Mouse (Mus musculus): ENCODE data around the gene Acp2.
"Not testable (repeated sequence)": the region's sequence is repeated elsewhere in the genome, so short reads cannot be mapped to it uniquely, and the experiment has no call there.

The Acp2 gene

DNA sequence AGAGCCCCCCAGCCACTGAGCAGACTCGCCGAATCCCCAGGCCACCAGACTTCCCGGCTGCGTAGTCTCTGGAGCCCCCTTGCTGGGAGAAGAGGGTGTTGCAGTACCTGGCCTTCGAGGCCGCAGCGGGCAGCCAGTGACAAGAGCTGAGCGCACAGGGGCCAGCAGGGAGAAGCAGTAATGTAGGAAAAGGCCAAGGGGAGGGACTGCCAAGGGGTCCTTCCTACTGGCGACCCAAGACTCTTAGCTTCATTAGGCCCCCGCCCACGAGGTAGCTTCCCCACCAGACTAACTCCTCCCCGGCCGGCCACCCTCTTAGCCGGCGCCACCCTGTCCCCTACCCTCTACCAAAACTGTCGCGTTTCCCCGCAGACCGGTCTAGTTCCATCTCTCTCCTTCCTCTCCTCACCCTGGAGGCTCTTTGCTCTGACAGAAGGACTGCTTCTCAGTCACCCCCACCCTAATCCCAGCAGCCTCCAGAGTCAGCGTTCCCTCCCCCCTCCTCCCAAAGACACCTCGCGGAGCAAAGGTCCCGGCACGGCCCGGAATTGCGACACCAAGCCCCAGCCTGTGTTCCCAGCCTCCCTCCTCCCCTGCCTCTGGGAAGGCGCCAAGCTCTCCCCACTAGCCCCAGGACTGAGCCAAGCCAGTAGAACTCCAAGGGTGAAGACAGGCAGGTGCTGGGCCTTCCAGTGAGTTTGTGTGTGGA is 7.9 kb upstream of the Acp2 start:
- peak in 1 of 2 experiments; percentile 45 for DNase-seq (ENCODE audit: low spot score in 2 of 2)

DNA sequence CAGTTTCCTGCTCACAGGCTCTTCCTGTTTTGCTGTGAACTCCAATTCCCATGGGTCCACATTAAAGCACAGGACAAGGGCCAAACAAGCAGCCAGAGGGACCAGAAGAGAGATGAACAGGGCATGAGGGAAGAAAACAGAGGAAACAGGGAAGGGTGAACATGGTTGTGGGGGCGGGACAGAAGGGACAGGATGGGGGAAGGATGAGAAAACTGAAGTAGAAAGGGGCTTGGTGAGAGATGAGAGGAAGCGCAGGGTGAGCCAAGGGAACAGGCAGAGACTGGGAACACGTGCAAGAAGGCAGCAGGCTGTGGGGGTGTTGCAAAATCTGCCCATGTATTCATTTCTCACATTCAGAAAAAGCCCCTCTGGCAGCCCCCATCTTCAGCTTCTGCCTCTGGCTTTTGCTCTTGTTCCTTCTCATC is 6.1 kb upstream of the Acp2 start:
- DNase-seq (ENCODE audit: low spot score in 2 of 2): no peak

GRCm38 (mm10) chr2:91198888-91199287 is 3.8 kb upstream of the Acp2 start:
- DNase-seq (ENCODE audit: low spot score in 2 of 2): no peak

DNA sequence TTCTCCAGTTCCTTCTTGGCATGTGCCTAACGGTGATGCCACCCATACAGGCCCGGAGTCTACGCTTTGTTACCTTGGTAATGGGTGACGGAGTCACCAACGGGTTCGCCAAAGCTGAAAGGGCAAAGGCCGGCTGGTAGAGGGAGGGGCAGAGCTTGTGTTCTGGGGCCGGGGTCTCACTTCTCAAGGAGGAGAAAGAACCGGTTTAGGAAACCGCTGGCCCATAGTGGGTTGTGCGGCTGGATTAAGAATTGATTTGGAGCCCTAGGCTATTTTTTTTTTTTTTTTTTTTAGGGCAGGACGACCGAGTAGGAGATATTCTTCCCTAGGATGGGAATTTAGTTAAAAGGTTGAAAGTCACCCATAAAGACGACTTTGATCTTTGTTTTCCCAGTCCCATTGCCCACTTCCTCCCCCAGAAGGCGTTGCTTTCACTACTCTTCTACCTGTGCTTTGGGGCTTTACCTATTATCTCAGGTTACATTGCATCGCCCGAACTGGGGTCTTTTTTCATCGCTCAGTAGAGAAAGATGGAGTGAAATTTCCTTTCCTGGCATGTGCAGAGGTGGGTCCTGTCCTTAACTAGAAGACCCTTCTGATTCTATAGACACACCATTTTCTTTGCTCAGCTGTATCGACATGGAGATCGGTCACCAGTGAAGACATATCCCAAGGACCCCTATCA is 429 bp downstream of the Acp2 start:
- DNase-seq (ENCODE audit: low spot score in 2 of 2): no peak

DNA sequence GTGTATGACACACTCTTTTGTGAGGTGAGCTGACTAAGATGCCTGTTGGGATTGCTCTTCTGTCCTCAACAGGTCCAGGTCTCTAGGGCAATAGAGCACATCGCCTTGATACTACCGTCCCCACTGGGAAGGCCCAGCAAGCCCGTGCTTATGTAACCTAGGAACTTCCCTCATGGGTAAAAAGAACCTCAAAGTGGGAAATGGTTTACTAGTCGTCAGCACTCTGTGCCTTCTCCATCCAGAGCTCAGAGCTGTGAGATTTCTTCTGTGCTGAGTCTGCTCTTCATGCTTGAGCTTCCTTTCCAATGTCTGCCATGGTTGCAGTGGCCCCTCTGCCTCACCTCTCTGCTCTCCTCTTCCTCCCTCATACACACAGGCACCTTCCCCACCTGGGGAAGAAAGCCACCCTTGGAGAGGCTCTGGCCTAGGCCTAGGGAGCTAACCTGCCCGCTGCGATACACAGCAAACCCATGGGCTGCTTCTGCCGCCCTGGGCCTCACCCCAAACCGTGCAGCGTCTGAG is 3.6 kb downstream of the Acp2 start:
- DNase-seq (ENCODE audit: low spot score in 2 of 2): no peak

DNA sequence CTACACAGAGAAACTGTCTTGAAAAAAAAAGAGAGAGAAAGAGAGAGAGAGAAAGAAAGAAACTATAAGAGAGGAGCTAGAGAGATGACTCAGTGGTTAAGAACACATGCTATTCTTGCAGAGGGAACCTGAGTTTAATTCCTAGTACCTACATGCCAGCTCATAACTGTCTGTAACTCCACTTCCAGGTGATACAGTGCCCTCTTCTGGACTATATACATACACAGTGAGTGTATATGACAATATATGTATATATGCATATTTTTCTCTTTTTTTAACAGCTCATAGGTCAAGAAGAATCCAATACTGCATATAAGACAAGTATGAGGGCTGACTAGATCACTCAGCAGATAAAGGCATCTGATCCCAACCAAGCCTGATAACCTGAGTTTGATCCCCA is 10.6 kb downstream of the Acp2 start:
- no peak for DNase-seq (ENCODE audit: low spot score in 2 of 2)

DNA sequence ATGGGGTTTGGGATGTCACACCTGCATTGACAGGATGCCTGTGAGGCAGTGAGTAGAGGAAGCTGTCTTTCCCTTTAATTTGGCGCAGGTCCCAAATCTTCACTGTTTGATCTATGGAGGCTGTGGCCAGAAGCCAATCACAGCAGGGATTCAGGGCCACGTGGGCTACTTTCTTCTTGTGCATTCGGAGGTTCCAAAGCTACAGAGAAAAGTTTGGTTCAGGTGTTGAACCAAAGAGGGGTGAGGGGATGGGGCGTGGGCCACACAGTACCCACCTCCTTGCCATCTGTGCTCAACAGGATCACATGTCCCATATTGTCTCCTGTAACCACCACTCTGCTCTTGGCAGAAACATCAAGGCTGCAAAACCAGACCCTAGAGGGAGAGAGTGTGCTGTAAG is 14.3 kb downstream of the Acp2 start:
- no peak for DNase-seq (ENCODE audit: low spot score in 2 of 2)

DNA sequence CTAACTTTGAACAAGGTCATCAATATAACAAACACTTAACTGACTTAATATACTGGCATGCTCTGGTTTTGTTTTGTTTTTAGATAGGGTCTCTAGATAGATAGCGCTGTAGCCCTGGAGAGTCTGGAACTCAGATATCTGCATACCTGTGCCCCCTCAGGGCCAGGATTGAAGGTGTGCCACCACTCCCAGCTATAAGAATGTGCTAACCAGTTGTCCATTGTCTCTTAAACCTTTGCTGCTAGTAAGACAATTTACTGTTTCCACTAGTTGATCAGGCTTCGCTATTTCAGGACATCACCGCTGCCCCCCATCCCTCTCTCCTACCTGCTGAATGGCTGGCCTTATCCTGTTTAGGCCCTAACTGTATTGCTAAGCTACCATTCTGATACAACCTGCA is 17.8 kb downstream of the Acp2 start:
- no peak for DNase-seq (ENCODE audit: low spot score in 2 of 2)

- no peak for DNase-seq (ENCODE audit: low spot score in 2 of 2)
These were observed 20.9 kb downstream of the Acp2 start for GRCm38 (mm10) chr2:91223614-91224013.

- no peak for DNase-seq (ENCODE audit: low spot score in 2 of 2)
These were observed 27.1 kb downstream of the Acp2 start for GRCm38 (mm10) chr2:91229735-91230134.

DNA sequence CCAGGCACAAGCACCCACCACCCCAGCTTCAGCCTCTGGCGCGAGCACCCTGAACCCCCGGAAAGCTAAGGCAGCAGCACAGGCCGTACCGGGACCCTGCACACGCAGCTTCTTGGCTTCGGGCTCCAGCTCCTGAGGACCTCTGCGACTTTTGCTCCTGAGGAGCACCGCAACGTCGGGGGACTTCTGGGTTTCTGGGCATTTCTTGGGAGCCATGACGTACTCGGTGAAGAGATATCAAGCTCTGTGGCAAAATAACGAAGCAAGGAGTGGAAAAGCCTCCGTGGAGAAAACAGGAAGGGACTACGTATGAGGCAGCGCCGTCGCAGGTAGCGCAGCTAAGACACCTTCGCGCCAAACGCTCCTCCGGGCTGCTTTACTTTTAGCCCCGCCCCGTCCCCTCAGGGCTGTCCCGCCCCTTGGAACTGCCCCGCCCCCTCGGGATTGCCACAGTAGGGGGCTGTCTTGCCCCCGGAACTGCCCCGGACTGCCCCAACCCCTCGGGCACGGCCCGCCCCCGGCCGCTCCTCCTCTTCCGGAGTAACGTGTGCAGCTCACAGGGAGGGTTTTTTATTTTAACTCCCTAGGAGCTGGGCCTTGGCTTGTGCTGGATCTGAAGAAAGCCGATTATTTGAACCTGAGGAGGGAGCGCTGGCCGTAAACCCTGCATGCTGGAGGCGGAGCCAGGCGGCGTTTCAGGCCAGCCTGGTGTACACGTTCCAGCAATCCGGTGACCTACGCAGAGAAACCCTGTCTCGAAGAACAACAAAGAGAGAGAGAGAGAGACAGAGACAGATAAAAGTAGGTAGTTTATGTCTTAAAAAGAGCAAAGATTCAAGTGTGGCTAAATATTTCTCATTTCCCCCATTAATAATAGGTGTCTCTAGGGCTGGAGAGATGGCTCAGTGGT is 34.2 kb downstream of the Acp2 start, which contains the start of gene Ddb2:
Gene Ddb2, minus strand, starts transcription at position 382 of the 910 bp plus-strand sequence.
- peak; percentile 81 to 89 for DNase-seq (ENCODE audit: low spot score in 2 of 2)

- not testable (repeated sequence) for DNase-seq (ENCODE audit: low spot score in 2 of 2)
These were observed 34.9 kb downstream of the Acp2 start for GRCm38 (mm10) chr2:91237511-91238080.

DNA sequence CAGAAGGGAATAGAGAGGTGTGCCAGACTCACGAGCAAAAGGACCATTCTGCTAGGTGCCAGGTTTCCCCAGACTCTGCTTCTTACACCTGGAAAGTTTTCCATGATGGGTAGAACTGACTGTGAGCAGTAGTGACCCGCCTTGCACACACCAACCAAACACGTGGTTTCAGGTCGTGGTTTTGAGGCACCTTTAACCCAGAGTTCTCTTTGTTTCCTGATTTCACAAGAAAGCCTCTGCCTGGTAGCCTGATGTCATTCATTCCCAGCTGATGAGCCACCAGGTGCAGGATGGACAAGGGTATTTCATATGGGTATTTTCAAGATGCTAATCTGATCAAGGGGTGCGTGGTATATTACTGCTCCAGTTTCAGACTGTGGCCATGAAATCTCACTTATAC is 39.9 kb downstream of the Acp2 start:
- no peak for DNase-seq (ENCODE audit: low spot score in 2 of 2)

DNA sequence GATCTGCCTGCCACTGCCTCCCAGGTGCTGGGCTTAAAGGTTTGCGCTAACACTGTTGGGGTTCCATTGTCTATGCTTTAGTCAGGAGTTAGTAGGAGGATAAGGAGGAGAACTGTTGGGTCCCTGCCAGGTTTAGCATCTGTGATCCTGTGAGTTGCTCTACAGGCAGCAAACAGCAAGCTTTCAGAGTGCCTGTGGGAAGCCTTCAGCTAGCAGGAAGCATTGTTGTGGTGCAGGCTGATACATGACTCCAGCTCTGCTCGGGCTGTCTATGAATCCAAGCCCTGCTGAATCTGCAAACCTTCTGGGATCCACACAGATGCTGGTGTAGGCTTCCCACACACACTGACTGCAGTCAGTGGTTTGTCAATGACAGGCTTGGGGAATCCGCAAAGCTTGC is 40.7 kb downstream of the Acp2 start:
- DNase-seq (ENCODE audit: low spot score in 2 of 2): no peak

DNA sequence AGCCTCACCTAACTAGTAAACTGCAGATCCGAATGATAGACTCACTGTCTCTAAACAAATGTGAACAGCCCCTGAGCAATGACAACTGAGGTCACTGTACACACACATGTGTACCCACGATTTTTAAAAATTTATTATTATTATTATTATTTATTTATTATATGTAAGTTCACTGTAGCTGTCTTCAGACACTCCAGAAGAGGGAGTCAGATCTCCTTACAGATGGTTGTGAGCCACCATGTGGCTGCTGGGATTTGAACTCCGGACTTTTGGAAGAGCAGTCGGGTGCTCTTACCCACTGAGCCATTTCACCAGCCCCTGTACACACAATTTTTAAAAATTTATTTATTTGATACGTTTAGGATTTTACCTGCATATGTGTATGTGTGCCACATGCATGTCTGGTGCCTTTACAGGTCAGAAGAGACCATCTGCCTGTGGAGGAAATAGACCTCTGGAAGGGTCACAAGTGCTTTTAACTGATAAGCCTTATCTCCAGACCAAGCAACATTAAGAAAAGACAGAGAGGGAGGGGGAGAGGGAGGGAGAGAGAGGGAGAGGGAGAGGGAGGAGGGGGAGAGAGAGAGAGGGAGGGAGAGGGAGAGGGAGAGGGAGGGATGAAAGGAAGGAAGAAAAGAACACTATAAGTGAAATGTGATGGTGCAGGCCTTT is 42.0 kb downstream of the Acp2 start:
- DNase-seq (ENCODE audit: low spot score in 2 of 2): no peak

- no peak for DNase-seq (ENCODE audit: low spot score in 2 of 2)
These were observed 45.7 kb downstream of the Acp2 start for GRCm38 (mm10) chr2:91248366-91248765.

DNA sequence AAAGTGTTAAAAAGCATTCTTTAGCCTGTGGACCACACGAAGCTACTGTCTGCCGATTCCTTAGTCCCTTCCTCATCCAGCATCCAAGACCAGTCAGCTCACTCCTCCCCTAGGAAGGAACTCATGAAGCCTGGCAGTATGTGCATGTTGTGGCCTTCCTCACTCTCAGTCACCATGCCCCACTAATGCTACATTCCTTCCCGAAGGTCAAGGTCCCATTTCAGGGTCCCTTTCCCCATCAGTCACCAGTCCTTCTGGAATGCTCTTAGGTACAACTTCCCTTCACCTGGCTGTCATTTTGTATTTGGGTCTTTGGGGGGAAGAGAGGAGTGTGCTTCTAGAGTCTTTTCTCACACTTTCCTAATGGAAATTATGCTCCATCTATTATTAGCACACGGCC is 49.3 kb downstream of the Acp2 start:
- no peak for DNase-seq (ENCODE audit: low spot score in 2 of 2)

DNA sequence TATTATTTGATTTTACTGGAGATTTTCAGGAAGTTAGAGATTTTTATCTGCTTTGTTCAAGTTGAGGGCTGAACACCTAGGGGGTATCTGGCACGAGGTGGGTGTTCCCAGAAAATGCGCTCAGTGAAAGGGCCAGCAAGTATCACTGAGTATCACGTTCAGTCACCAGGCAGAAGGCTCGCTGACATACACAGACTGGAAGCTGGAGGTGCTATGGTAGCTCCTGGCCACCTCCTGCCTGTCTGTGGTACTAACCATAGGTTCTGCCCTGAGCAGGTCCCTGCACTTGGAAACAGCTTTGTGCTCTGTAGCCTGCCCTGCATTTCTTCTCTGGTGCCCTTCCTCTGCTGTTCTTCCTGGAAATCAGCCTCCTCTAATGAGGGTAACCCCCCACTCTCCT is 49.8 kb downstream of the Acp2 start:
- DNase-seq (ENCODE audit: low spot score in 2 of 2): no peak

DNA sequence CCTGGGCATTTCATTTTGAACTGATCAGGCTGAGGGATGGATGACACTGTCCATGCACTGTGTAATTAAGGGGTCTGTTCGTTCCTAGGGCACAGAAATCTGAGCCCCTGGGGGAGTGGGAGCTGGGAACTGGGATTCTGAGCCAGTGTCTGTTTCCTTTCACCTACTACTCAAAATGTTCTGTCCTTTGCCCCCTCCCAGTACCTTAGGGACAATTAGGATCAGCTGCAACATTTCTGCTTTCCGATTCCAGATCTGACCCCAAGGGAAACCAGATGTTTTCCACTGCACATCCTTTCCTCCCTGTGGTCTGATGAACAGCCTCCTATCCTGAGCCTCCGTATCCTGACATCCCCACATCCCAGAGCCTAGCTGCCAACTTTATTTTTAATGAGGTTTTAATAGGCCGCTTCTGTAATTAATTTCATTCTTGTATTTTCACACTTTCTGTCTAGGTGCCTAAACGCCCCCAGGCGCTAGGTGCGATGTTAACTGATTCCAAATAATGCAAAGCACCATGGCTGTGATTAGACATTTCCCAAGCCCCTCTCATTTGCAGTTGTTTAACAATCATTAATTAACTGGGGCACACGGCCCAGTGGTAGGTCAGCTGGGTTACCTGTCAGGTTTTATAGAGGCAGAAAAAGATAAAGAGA is 52.2 kb downstream of the Acp2 start:
- no peak for DNase-seq (ENCODE audit: low spot score in 2 of 2)

DNA sequence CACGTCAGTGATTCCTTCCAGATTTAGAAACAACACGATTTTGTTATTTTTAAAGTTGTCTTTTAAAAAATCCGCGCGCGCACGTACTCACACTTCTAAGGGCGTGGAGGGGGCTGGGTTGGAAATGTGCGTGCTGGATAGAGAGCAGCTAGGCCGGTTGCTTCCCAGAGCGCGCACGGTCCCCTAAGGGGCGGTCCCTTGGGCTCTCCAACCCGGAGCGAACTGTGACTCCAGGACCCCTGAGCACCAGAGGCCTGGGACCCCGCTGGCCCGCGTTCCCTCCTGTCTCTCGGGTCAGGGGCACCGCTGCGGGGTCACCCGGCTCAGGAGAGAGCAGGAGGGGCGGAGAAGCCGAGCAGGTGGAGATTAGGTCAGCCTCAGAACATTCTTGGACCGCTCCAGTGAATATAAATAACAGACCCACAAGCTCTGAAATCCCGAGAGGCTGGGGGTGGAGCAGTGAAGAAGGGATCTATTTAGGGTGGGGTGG is 53.0 kb downstream of the Acp2 start, which contains the start of gene Pacsin3:
Gene Pacsin3, plus strand, starts transcription at position 294 of the 490 bp plus-strand sequence.
- DNase-seq (ENCODE audit: low spot score in 2 of 2): no peak
